Mouse (Mus musculus): ENCODE data around the gene Cfap44. TPM values are rescaled to one million over a fixed set of nuclear protein-coding genes. Genes with fewer than 3 reads are reported as not detected.

Cfap44 gene
- polyA plus RNA-seq (2012) = not detected in 2 replicates

GRCm38 (mm10) chr16:44394577-44395243 lies at the start of gene Cfap44:
Cfap44 (plus strand) TSS chr16:44394796.

GRCm38 (mm10) chr16:44347071-44347901 lies 47.3 kb upstream of the Cfap44 start, which contains the start of gene Spice1:
Spice1 (plus strand) TSS chr16:44347121.

Other genes starting within 250 kb of the Cfap44 start
- 1.4 and 3.7 TPM in 2 replicates for gene Usf3, start 221.6 kb upstream of the Cfap44 start, polyA plus RNA-seq (2012)
- 0.22 and 0.71 TPM in 2 replicates for gene Sidt1, start 61.6 kb upstream of the Cfap44 start, polyA plus RNA-seq (2012)
- 7.9 and 9.2 TPM in 2 replicates for gene Spice1, start 47.7 kb upstream of the Cfap44 start, polyA plus RNA-seq (2012)
- 0.42 and 0.48 TPM in 2 replicates for gene Boc, start 164.1 kb downstream of the Cfap44 start, polyA plus RNA-seq (2012)

Data from megakaryocyte-erythroid progenitor cell, adult 5 weeks (primary cell).